Mouse (Mus musculus): ENCODE data around the gene Olfr1415. TPM values are rescaled to one million over a fixed set of nuclear protein-coding genes. Genes with fewer than 3 reads are reported as not detected.
"Not testable (repeated sequence)": the region's sequence is repeated elsewhere in the genome, so short reads cannot be mapped to it uniquely, and the experiment has no call there.

Gene Olfr1415
- polyA plus RNA-seq (2015; fragmentation: Nextera tagmentation; extraction: Ambion mirVana): not detected in 2 replicates

GRCm38 (mm10) chr1:92496001-92496400 is at the start of gene Olfr1415:
TSS of gene Olfr1415 (minus strand) at chr1:92496101.
- Histone ChIP-seq H3K4me2 (no peak within 1 kb of the TSS), H3K9ac (no peak within 1 kb of the TSS), H3K9me3 (peaks cover 4% of the 10 kb centered on the region; the same call in 1 of the 2 replicates), H3K36me3 (no peaks in the 10 kb centered on the region), H3K27me3 (no peaks in the 10 kb centered on the region), H3K4me3 (no peak within 1 kb of the TSS), H3K4me1 (no peaks in the 10 kb centered on the region), H3K27ac (no peak within 1 kb of the TSS)
- ATAC-seq (ENCODE audit: insufficient number of reproducible peaks, insufficient read depth, low FRiP score, low TSS enrichment, low read depth): no peak
- 76% methylated on average over 2 of the region's 2 CpGs for WGBS

- Histone ChIP-seq H3K27me3 (no peaks in the 10 kb centered on the region), H3K36me3 (no peaks in the 10 kb centered on the region), H3K4me2 (no peak overlapping the region), H3K9me3 (no peaks in the 10 kb centered on the region), H3K4me3 (no peak overlapping the region), H3K4me1 (no peaks in the 10 kb centered on the region), H3K27ac (no peak overlapping the region), H3K9ac (no peak overlapping the region)
- ATAC-seq (ENCODE audit: insufficient number of reproducible peaks, insufficient read depth, low FRiP score, low TSS enrichment, low read depth): no peak
- 43% methylated on average over 2 of the region's 2 CpGs for WGBS
These were observed 43.2 kb upstream of the Olfr1415 start for GRCm38 (mm10) chr1:92539071-92539470.

- Histone ChIP-seq H3K4me1 (no peaks in the 10 kb centered on the region), H3K9me3 (no peaks in the 10 kb centered on the region), H3K4me3 (no peak overlapping the region), H3K9ac (no peak overlapping the region), H3K36me3 (no peaks in the 10 kb centered on the region), H3K27ac (no peak overlapping the region), H3K27me3 (no peaks in the 10 kb centered on the region), H3K4me2 (no peak overlapping the region)
- 41% methylated on average over 5 of the region's 5 CpGs for WGBS
- ATAC-seq (ENCODE audit: insufficient number of reproducible peaks, insufficient read depth, low FRiP score, low TSS enrichment, low read depth): no peak
These were observed 41.1 kb upstream of the Olfr1415 start for GRCm38 (mm10) chr1:92536972-92537371.

GRCm38 (mm10) chr1:92523764-92524163 is 27.9 kb upstream of the Olfr1415 start:
- Histone ChIP-seq H3K27ac (no peak overlapping the region), H3K4me1 (no peaks in the 10 kb centered on the region), H3K9ac (no peak overlapping the region), H3K36me3 (no peaks in the 10 kb centered on the region), H3K4me2 (no peak overlapping the region), H3K4me3 (no peak overlapping the region), H3K27me3 (no peaks in the 10 kb centered on the region; the same call in 1 of the 2 replicates), H3K9me3 (no peaks in the 10 kb centered on the region)
- ATAC-seq (ENCODE audit: insufficient number of reproducible peaks, insufficient read depth, low FRiP score, low TSS enrichment, low read depth): no peak
- WGBS: 85% methylated on average over 3 of the region's 3 CpGs

- Histone ChIP-seq H3K4me3 (no peak overlapping the region), H3K36me3 (no peaks in the 10 kb centered on the region), H3K27ac (no peak overlapping the region), H3K9me3 (no peaks in the 10 kb centered on the region), H3K27me3 (peaks cover 6% of the 10 kb centered on the region; the same call in 1 of the 2 replicates), H3K4me1 (no peaks in the 10 kb centered on the region), H3K4me2 (no peak overlapping the region), H3K9ac (no peak overlapping the region)
- ATAC-seq (ENCODE audit: insufficient number of reproducible peaks, insufficient read depth, low FRiP score, low TSS enrichment, low read depth): no peak
- 23% methylated on average over 10 of the region's 10 CpGs for WGBS
These were observed 25.5 kb upstream of the Olfr1415 start for GRCm38 (mm10) chr1:92521376-92521775.

GRCm38 (mm10) chr1:92519046-92519445 is 23.1 kb upstream of the Olfr1415 start:
- Histone ChIP-seq H3K9ac (no peak overlapping the region), H3K4me1 (no peaks in the 10 kb centered on the region), H3K4me3 (no peak overlapping the region), H3K27me3 (peaks cover 6% of the 10 kb centered on the region; the same call in 1 of the 2 replicates), H3K27ac (no peak overlapping the region), H3K4me2 (no peak overlapping the region), H3K36me3 (no peaks in the 10 kb centered on the region), H3K9me3 (no peaks in the 10 kb centered on the region)
- WGBS: 83% methylated on average over 6 of the region's 6 CpGs
- no peak for ATAC-seq (ENCODE audit: insufficient number of reproducible peaks, insufficient read depth, low FRiP score, low TSS enrichment, low read depth)

- Histone ChIP-seq H3K27ac (no peak within 1 kb of the TSS), H3K4me2 (no peak within 1 kb of the TSS), H3K4me1 (no peaks in the 10 kb centered on the region), H3K9me3 (no peaks in the 10 kb centered on the region), H3K9ac (no peak within 1 kb of the TSS), H3K4me3 (no peak within 1 kb of the TSS), H3K36me3 (no peaks in the 10 kb centered on the region), H3K27me3 (peaks cover 6% of the 10 kb centered on the region; the same call in 1 of the 2 replicates)
- no peak for ATAC-seq (ENCODE audit: insufficient number of reproducible peaks, insufficient read depth, low FRiP score, low TSS enrichment, low read depth)
- 82% methylated on average over 3 of the region's 3 CpGs for WGBS
These were observed 22.7 kb upstream of the Olfr1415 start, which contains the start of gene Olfr1414 for GRCm38 (mm10) chr1:92518561-92518960. TSS of gene Olfr1414 (minus strand) at chr1:92518661.

- Histone ChIP-seq H3K4me2 (no peak overlapping the region), H3K9me3 (no peaks in the 10 kb centered on the region), H3K27me3 (peaks cover 6% of the 10 kb centered on the region; the same call in 1 of the 2 replicates), H3K27ac (no peak overlapping the region), H3K4me1 (no peaks in the 10 kb centered on the region), H3K36me3 (no peaks in the 10 kb centered on the region), H3K4me3 (no peak overlapping the region), H3K9ac (no peak overlapping the region)
- no peak for ATAC-seq (ENCODE audit: insufficient number of reproducible peaks, insufficient read depth, low FRiP score, low TSS enrichment, low read depth)
- 80% methylated on average over 11 of the region's 11 CpGs for WGBS
These were observed 19.5 kb upstream of the Olfr1415 start for GRCm38 (mm10) chr1:92515390-92515789.

GRCm38 (mm10) chr1:92511646-92512045 is 15.7 kb upstream of the Olfr1415 start:
- ATAC-seq (ENCODE audit: insufficient number of reproducible peaks, insufficient read depth, low FRiP score, low TSS enrichment, low read depth): not testable (repeated sequence)
- WGBS: 87% methylated on average over 5 of the region's 5 CpGs

GRCm38 (mm10) chr1:92485013-92485412 is 10.9 kb downstream of the Olfr1415 start, which contains the start of gene Olfr1416:
TSS of gene Olfr1416 (minus strand) at chr1:92485113.
- H3K27ac ChIP-seq: no peak within 1 kb of the TSS
- no peak within 1 kb of the TSS for H3K9ac ChIP-seq
- H3K4me1 ChIP-seq: no peaks in the 10 kb centered on the region
- no peak within 1 kb of the TSS for H3K4me3 ChIP-seq
- ATAC-seq (ENCODE audit: insufficient number of reproducible peaks, insufficient read depth, low FRiP score, low TSS enrichment, low read depth): no peak
- no peak within 1 kb of the TSS for H3K4me2 ChIP-seq
- no peaks in the 10 kb centered on the region; the same call in 1 of the 2 replicates for H3K27me3 ChIP-seq
- no peaks in the 10 kb centered on the region for H3K36me3 ChIP-seq
- H3K9me3 ChIP-seq: peaks cover 8% of the 10 kb centered on the region

More at GRCm38 (mm10) chr1:92511646-92512045, 15.7 kb upstream of the Olfr1415 start:
- not testable (repeated sequence) for H3K9me3 ChIP-seq, H3K27me3 ChIP-seq, H3K4me2 ChIP-seq, H3K4me3 ChIP-seq, H3K27ac ChIP-seq, H3K9ac ChIP-seq, H3K4me1 ChIP-seq, H3K36me3 ChIP-seq

GRCm38 (mm10) chr1:92474066-92474578 is 21.8 kb downstream of the Olfr1415 start:
- ATAC-seq (ENCODE audit: insufficient number of reproducible peaks, insufficient read depth, low FRiP score, low TSS enrichment, low read depth): peak; percentile 44; the same call in 1 of the 2 replicates
- 4% methylated on average over 10 of the region's 10 CpGs for WGBS
- H3K9me3 ChIP-seq: no peaks in the 10 kb centered on the region
- peak overlapping the region; percentile 87 for H3K4me2 ChIP-seq
- H3K4me1 ChIP-seq: peaks cover 14% of the 10 kb centered on the region
- H3K4me3 ChIP-seq: peak overlapping the region; percentile 99
- peak overlapping the region; percentile 75 for H3K9ac ChIP-seq
- peak overlapping the region; percentile 80 for H3K27ac ChIP-seq
- H3K36me3 ChIP-seq: peaks cover 23% of the 10 kb centered on the region
- H3K27me3 ChIP-seq: 0 out of 2 replicates have a peak, but pooled peaks cover 3% of the 10 kb centered on the region
